Mouse (Mus musculus): ENCODE measurements around the gene Gm4791. TPM values are rescaled to one million over a fixed set of nuclear protein-coding genes. Genes with fewer than 3 reads are reported as not detected.

The Gm4791 gene
- total RNA-seq (2012; rRNA removed) (not detected in 2 replicates), polyA plus RNA-seq (2012; ENCODE audit: insufficient read depth in 1 of 2, insufficient read length in 2 of 2, low read depth in 1 of 2, low replicate concordance in 2 of 2, missing spikeins in 1 of 2) (not detected)

DNA sequence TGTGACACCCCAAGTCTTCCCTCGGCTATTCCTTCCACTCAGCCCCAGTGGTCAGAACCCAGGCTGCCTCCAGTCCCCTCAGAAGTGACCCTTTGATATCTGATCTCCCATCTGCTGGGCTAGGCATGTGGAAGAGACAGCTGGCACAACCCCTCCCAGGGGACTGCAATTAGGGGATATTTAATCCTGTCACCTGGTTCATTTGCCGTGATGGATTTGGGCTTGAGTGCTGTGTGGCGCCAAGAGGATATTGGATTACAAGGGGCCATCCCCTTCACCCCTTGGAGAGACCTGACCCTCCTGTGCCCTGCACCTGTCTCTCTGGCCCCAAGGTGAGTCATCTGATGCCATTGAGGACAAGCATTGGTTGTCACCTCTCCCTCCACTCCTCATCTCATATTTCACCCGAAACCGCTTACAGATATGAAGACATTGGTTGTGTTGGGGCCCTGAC lies at the start of gene Gm4791:
TSS of gene Gm4791 (plus strand) at position 404 of the 454 bp plus-strand sequence.
- no peaks in the 10 kb centered on the region for H3K79me2 ChIP-seq (ENCODE audit: control insufficient read depth, insufficient read depth, low read length, poor library complexity)
- DNase-seq (ENCODE audit: low read depth, low spot score): no peak
- H3K9me3 ChIP-seq (replicated peaks; ENCODE audit: insufficient read depth, low read length): no peaks in the 10 kb centered on the region
- no peaks in the 10 kb centered on the region for H3K36me3 ChIP-seq (ENCODE audit: control insufficient read depth in 1 of 2, insufficient read depth in 2 of 2, low read length in 2 of 2)
- H3K4me3 ChIP-seq (ENCODE audit: control insufficient read depth in 1 of 2, insufficient read depth in 1 of 2, low read depth in 2 of 2, low read length in 2 of 2): no peak within 1 kb of the TSS
- H3K9ac ChIP-seq (ENCODE audit: control insufficient read depth, low read depth, low read length, poor library complexity, severe bottlenecking): no peak within 1 kb of the TSS
- no peaks in the 10 kb centered on the region for H3K27me3 ChIP-seq (ENCODE audit: control insufficient read depth in 1 of 2, insufficient read depth in 2 of 2, low read length in 2 of 2)
- no peak for TF ChIP-seq ZKSCAN1 (IDR thresholded peaks at IDR 0.05; ENCODE audit: low read depth, low read length)
- TF ChIP-seq ELF1 (IDR thresholded peaks at IDR 0.05; ENCODE audit: low read depth, low read length): no peak
- no peak for TF ChIP-seq BHLHE40 (IDR thresholded peaks at IDR 0.05; ENCODE audit: borderline replicate concordance, low read depth, low read length)
- no peak for TF ChIP-seq RAD21 (IDR thresholded peaks at IDR 0.05; ENCODE audit: low read depth, low read length)
- TF ChIP-seq NELFE (IDR thresholded peaks at IDR 0.05; ENCODE audit: low read depth, low read length): no peak
- no peak for TF ChIP-seq ETS1 (IDR thresholded peaks at IDR 0.05; ENCODE audit: low read depth, low read length)
- no peak for TF ChIP-seq E2F4 (IDR thresholded peaks at IDR 0.05; ENCODE audit: borderline replicate concordance, low read depth, low read length)
- no peak for TF ChIP-seq CHD2 (IDR thresholded peaks at IDR 0.05; ENCODE audit: low read length)
- no peak for TF ChIP-seq NRF1 (IDR thresholded peaks at IDR 0.05; ENCODE audit: insufficient read depth, low read depth, low read length, poor library complexity, severe bottlenecking)
- no peak for TF ChIP-seq GABPA (IDR thresholded peaks at IDR 0.05; ENCODE audit: low read depth, low read length)
- no peak for TF ChIP-seq JUND (IDR thresholded peaks at IDR 0.05; ENCODE audit: low read depth, low read length)
- TF ChIP-seq MYB (IDR thresholded peaks at IDR 0.05; ENCODE audit: low read depth, low read length): no peak
- no peak for TF ChIP-seq ZMIZ1 (IDR thresholded peaks at IDR 0.05; ENCODE audit: low read depth, low read length)
- no peak for TF ChIP-seq CHD1 (IDR thresholded peaks at IDR 0.05; ENCODE audit: low read depth, low read length)
- no peak for TF ChIP-seq MEF2A (IDR thresholded peaks at IDR 0.05; ENCODE audit: extremely low read depth, insufficient replicate concordance, low read depth, low read length, poor library complexity, severe bottlenecking)
- no peak for TF ChIP-seq USF2 (IDR thresholded peaks at IDR 0.05; ENCODE audit: borderline replicate concordance in 1 of 2, insufficient read depth in 1 of 2, low read depth in 1 of 2, low read length in 2 of 2)
- no peak for TF ChIP-seq POLR2AphosphoS5 (IDR thresholded peaks at IDR 0.05; ENCODE audit: borderline replicate concordance, low read depth, low read length)
- TF ChIP-seq MYC (IDR thresholded peaks at IDR 0.05; ENCODE audit: low read depth, low read length): no peak
- no peaks in the 10 kb centered on the region for H3K4me1 ChIP-seq (ENCODE audit: control insufficient read depth in 1 of 2, insufficient read depth in 2 of 2, low read length in 2 of 2)
- H3K27ac ChIP-seq (ENCODE audit: control insufficient read depth, low read depth, low read length): no peak within 1 kb of the TSS

DNA sequence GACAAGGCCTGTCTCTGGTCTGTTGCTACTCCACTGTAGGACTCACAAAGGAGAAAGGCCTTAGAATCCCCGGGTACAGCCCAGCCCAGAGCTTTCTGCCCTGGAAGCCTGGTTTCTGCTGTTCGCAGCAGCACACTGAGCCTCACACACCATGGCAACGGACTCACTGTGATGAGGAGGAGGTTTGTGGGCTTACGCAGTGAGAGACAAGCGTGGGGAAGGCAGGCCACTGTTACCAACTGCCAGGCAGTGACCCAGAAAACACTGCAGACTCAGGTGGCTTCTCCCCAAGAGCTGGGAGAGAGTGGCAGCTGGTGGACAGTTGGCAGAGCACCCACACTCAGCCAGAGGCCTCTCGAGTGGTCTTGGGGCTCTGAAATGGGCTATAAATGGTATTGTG lies 42.3 kb upstream of the Gm4791 start:
- Histone ChIP-seq H3K9ac (ENCODE audit: control insufficient read depth, low read depth, low read length, poor library complexity, severe bottlenecking) (no peak overlapping the region), H3K27me3 (ENCODE audit: control insufficient read depth in 1 of 2, insufficient read depth in 2 of 2, low read length in 2 of 2) (no peaks in the 10 kb centered on the region), H3K79me2 (ENCODE audit: control insufficient read depth, insufficient read depth, low read length, poor library complexity) (no peaks in the 10 kb centered on the region), H3K36me3 (ENCODE audit: control insufficient read depth in 1 of 2, insufficient read depth in 2 of 2, low read length in 2 of 2) (no peaks in the 10 kb centered on the region), H3K9me3 (replicated peaks; ENCODE audit: insufficient read depth, low read length) (no peaks in the 10 kb centered on the region), H3K4me1 (ENCODE audit: control insufficient read depth in 1 of 2, insufficient read depth in 2 of 2, low read length in 2 of 2) (no peaks in the 10 kb centered on the region), H3K4me3 (ENCODE audit: control insufficient read depth in 1 of 2, insufficient read depth in 1 of 2, low read depth in 2 of 2, low read length in 2 of 2) (no peak overlapping the region), H3K27ac (ENCODE audit: control insufficient read depth, low read depth, low read length) (no peak overlapping the region)
- DNase-seq (ENCODE audit: low read depth, low spot score): no peak
- TF ChIP-seq HCFC1 (IDR thresholded peaks at IDR 0.05; ENCODE audit: low read depth, low read length) (no peak), MXI1 (IDR thresholded peaks at IDR 0.05; ENCODE audit: low read depth, low read length) (no peak), ZNF384 (IDR thresholded peaks at IDR 0.05; ENCODE audit: low read depth, low read length) (no peak), MYC (IDR thresholded peaks at IDR 0.05; ENCODE audit: low read depth, low read length) (no peak), MAFK (IDR thresholded peaks at IDR 0.05; ENCODE audit: borderline replicate concordance, low read depth, low read length) (no peak), NRF1 (IDR thresholded peaks at IDR 0.05; ENCODE audit: insufficient read depth, low read depth, low read length, poor library complexity, severe bottlenecking) (no peak), UBTF (IDR thresholded peaks at IDR 0.05; ENCODE audit: borderline replicate concordance, insufficient read depth, low read depth, low read length) (no peak)

All from MEL (cell line).